Mouse (Mus musculus): ENCODE results near the gene Palm.

The Palm gene

GRCm38 (mm10) chr10:79832026-79832785 lies 38.8 kb downstream of the Palm start:
- DNase-seq, result peak in 1 of 2 experiments; percentile 32

DNA sequence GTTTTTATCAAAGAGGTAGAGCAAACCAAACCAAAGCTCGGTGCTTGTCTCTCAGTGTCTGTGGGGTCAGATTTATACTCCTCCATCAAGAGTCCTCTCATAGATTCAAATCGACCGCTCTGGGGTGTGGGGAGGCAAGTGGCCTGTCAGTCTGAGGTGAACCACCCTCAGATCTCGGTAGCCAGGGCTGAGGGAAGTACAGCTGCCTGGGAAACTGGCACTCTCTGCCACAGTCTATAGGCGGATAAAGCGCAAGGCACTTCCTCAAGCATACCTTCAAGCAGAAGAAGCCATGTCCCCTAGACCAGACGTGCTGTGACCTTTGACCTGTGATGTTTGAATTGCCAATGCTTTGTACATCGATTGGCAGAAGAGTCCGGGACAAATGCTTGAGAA lies 39.4 kb downstream of the Palm start:
- peak in 1 of 2 experiments; percentile 33 for DNase-seq

DNA sequence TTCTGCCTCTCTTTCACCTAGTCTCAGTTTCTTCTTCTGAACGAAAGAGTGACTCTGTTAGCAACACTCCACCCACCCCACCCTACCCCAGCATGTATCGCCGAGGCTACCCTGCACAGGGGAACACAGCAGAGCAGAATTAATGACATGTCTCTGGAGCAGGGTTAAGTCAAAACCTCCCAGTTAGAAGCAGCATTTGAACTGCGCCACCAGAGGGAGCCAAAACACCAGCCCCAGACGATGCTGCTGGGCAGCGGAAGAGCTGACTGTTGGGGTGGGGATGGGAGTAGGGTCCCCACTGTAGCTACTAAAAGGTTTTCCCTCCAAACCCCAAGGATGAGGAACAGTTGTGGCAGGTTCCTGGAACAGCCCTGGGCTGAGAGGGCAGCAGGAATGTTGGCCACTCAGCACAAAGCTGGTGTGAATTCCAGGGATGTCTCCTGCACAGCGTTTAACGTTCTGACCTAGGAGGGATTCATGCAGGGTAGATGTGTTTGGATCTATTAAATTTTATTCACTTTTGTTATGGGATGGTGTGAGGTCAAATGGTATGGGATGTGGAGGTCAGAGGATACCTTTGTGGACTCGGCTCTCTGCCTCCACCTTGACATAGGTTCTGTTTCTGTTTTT lies 41.5 kb downstream of the Palm start:
- peak; percentile 82 to 83 for DNase-seq

GRCm38 (mm10) chr10:79836918-79837317 lies 43.5 kb downstream of the Palm start:
- no peak for DNase-seq

- DNase-seq, result peak in 1 of 2 experiments; percentile 44
Measured at GRCm38 (mm10) chr10:79838151-79838550, 44.8 kb downstream of the Palm start.

DNA sequence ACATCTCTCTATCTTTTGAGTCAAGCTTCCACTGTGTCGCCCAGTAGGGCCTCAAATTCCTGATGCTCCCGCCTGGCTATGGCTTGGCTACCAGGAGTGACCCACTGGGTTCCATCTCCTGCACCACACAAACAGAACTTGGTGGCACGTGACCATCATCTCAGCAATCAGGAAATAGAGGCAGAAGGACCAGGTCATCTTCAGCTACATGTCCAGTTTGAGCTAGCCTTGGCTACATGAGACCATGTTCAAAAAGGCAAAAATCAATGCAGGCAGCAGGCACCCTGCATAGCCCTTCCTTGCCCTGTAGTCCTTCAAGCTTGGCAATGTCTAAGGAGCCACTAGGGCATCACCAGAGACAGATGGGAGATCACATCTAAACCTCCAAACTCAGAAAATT lies 46.7 kb downstream of the Palm start:
- no peak for DNase-seq

- peak; percentile 79 to 84 for DNase-seq
Measured at GRCm38 (mm10) chr10:79840644-79841551, 47.5 kb downstream of the Palm start.

DNA sequence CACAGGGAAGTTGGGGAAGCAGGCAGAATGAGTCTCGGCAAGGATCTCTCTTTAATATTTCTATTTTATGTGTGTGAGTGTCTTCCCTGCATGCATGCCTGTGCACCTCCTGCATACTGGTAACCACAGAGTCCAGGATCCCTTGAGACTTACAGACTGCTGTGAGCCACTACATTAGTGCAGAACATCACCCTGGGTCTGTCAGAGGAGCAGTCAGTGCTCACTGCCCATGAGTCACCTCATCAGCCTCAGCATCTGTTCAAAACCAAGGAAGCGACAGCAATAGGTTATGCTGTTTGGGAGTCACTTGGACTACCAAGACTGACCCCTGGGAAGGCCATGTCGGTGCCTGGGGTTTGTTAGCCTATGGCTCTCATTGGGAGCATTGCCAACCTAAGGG lies 49.0 kb downstream of the Palm start:
- DNase-seq, result no peak

DNA sequence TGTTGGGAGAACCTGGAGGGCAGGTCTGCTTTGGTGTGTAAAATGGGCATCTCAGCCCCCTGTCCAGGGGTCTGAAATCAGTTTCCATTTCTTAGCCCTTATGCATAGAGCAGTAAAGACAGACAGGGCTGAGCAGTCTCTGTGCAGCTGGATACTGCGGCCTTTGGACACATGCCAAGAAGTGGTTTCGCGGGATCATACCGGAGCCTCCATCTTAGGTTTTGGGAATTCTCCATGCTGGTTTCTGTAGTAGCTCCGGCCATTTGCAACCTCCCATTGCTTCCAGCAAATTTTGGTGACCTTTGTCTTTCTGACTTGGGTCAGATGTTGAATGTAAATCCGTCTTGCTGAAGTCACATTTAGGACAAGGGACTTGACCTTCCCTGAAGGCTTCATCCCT lies 50.1 kb downstream of the Palm start:
- peak; percentile 53 to 58 for DNase-seq

GRCm38 (mm10) chr10:79846553-79846952 lies 53.2 kb downstream of the Palm start:
- DNase-seq, result no peak

GRCm38 (mm10) chr10:79849941-79850628 lies 56.7 kb downstream of the Palm start:
- DNase-seq, result no peak

DNA sequence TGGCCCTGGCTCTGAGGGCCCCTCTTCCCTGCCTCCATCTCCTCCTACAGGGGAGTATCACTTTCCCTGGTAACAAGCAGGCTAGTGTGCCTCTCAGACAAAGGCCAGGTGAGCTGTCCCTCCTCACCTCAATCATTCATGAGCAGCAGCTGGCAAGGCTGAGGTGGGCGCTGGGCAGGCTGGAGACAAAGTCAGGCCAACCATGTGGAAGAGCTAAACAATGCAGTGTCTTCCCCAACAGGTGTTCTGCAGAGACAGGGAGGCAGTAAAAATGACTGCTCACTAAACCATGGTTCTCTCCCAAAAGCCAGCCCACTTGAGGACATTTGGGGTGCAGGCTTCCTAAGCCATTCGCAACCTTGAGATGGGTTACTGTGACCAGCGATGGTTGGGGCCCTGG lies 58.3 kb downstream of the Palm start:
- no peak for DNase-seq

DNA sequence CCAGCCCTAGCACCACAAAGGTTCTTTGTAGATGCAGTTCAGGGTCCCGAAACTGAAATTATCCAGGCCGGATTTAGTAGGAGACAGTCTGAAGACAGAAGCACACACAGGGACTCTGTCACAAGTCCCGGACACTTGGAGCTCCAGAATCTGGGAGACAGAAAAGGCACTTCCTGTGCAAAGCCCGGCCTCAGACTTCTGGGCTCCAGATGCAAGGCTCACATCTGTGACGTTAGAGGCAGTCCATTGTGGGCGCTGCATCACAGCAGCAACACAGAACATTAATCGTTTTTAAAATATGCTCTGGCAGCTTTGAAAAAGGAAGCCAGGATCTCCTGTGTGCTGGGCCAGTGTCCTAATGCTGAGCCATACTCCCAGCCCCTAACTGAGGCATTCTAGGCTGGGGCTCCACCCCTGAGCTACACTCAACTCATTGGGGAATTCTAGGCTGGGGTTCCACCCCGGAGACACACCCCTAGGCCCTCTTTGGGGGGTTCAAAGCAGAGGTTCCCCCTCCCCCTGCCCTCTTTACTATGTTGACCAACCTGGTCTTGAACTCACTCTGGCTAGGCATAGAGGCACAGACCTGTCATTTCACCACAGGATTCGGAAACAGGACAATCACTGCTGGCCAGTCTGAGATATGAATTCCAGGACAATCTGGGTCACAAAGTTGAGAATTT lies 58.9 kb downstream of the Palm start:
- DNase-seq, result peak; percentile 65 to 84

GRCm38 (mm10) chr10:79852827-79853226 lies 59.5 kb downstream of the Palm start:
- DNase-seq, result no peak

DNA sequence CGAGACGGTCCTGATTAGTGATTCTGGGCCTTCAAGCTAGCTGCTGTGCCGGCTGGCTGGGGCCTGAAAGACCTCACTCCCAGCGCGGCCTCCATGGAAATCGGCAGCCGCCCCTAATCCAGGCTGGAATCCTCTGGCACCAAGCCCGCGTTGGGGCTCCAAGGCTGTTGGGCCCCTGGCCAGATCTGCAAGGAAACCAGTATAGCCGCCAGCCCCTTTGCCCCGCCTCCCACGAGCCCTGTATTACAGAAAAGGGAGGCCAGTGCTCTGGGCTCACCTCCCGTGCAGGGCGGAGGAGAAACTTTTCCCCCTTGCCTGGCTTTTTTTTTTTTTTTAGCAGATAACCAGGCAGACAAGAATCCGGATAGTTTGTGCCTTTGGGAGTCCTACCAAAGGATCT lies 60.0 kb downstream of the Palm start:
- peak; percentile 98 to 99 for DNase-seq

DNA sequence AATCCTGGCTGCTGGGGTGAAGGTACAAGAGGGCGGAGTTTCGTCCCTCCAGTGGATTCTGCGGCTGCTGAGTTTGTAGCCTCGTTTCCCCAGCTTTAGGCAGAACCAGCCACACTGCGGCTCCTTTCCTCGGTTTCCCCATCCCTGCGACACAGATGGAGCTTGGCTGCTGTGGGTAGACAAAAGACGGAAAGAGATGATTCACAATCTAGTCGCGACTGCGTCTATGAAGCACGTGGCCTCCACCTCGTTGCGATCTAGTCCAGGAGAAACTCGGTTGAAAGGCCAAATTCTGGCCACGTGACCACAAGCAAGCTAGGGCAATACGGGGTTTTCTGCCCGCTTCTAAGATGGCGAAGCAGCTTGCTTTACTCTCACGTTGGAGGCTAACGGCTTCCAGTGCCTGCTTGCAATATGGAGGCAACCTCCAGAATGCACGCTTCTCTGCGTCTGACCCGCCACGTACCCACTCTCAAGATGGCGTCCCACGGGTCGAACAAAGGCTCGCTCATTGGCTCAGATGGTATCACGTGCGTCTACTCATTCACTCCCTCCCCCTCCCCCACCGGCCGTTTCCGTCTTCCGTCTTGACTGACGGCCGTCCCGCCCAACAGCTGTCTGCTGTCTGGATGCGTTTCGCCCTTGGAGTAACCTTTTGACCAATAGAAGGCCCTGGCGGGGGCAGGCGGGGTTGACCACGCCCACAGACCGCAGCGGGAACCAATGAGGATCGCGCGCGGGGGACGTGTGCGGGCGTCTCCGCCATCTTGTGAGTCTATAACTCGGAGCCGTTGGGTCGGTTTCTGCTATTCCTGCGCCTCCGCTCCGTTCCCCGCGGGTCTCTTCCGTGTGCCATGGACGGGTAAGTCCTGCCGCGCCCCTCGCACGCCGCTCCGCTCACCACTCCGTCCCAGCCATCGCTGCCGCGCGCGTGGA lies 60.8 kb downstream of the Palm start, which contains the start of gene Ptbp1:
Gene Ptbp1, plus strand, starts transcription at position 568 of the 936 bp plus-strand sequence.
- peak; percentile 100 for DNase-seq

DNA sequence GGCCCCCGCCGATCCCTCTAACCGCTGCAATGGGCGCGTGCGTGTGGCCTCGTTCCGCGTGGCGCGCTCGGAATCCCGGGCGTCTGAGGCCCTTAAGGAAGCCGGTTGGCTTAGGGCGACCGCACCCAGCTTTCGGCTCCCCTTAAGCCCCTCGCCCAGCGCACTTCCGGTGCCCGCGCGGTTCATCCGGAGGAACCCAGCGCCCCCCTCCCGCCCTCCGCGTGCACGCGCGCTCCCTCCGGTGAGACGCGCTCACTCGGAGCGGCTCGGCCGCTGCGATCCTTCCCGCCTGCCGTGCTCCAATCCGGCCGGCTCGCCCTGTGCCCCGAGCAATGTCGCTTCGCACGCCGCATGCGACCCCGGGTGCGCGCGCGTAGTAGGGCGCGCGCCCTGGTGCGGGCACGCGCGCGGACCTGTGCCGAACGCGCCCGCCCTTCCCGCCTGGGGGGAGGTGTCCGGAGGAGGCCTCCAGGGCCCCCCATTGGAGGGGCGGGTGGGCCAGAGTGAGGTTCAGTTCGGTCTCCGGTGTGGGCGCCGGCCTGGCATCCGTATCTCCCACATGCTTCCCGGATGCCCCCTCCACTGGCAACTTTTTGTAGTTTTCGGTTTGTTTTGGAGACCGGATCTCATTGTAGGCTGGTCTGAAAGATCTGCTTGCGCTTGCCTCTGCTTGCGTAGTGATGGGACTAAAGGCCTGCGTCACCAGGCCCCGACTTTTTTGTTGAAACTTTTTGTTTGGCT lies 61.6 kb downstream of the Palm start:
- peak; percentile 68 to 87 for DNase-seq

GRCm38 (mm10) chr10:79855558-79856184 lies 62.3 kb downstream of the Palm start:
- peak; percentile 91 to 97 for DNase-seq

DNA sequence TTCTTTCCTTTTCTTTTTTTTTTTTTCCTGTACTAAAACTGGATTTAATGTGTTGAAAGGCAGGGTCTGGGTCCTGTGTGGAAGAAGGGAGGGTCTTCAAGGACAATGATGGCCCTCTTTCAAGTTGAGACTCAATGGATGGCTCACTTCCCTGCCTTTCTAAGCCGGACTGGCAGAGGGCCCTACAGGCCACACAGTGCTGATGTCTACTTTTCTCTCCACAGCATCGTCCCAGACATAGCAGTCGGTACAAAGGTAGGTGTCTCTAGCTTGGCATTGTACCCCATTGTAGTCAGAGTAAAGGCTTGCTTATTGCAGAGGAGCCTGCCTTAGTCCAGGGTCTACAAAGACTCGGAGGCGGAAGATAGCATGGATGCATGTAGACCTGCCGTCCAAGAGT lies 62.9 kb downstream of the Palm start:
- DNase-seq, result no peak

Data from kidney, postnatal 25 days (tissue).